Mouse (Mus musculus) heart, embryonic 10.5 days (tissue): ENCODE measurements around the gene Fnbp4. TPM values are rescaled to one million over a fixed set of nuclear protein-coding genes. Genes with fewer than 3 reads are reported as not detected.
"Not testable (repeated sequence)": the region's sequence is repeated elsewhere in the genome, so short reads cannot be mapped to it uniquely, and the experiment has no call there.

ENCODE experiments used
- DNase-seq: peaks from one replicate; pipeline ENCODE4 v3.0.0-alpha.2; 2017; ENCODE audit warnings: low spot score
- H3K27ac ChIP-seq: fragments of 300-500 bp; sonication (generic); 2 replicates; pipeline ENCODE4 v1.5.1; 2016; ENCODE audit warnings: mild to moderate bottlenecking
- H3K27me3 ChIP-seq: fragments of 300-500 bp; sonication (generic); 2 replicates; pipeline ENCODE4 v1.6.1; 2016; ENCODE audit warnings: mild to moderate bottlenecking; ENCODE audit not compliant: poor library complexity, insufficient read depth, severe bottlenecking
- H3K36me3 ChIP-seq: fragments of 300-500 bp; sonication (generic); 2 replicates; pipeline ENCODE4 v1.6.1; 2016; ENCODE audit warnings: mild to moderate bottlenecking, moderate library complexity
- H3K4me1 ChIP-seq: fragments of 300-500 bp; sonication (generic); 2 replicates; pipeline ENCODE4 v1.6.1; 2016; ENCODE audit warnings: mild to moderate bottlenecking
- H3K4me3 ChIP-seq: fragments of 300-500 bp; sonication (generic); 2 replicates; pipeline ENCODE4 v1.5.1; 2016; ENCODE audit warnings: mild to moderate bottlenecking, moderate library complexity
- H3K9me3 ChIP-seq: fragments of 300-500 bp; sonication (generic); 2 replicates; pipeline ENCODE4 v1.6.1; 2016; ENCODE audit warnings: mild to moderate bottlenecking, moderate library complexity
- WGBS: fragments of 180-500 bp; shearing (Covaris S2); methylation state at CpG from one replicate; pipeline ENCODE4 v1.1.7; 2016; 5-methylcytosine and 5-hydroxymethylcytosine counted together
- polyA plus RNA-seq: library from polyadenylated mRNA; unstranded; fragments of >200 nt; fragmentation: Nextera tagmentation; extraction: Ambion mirVana; gene quantifications from 2 replicates; pipeline ENCODE4 v1.2.1, GENCODE M21; 2016

The Fnbp4 gene
- polyA plus RNA-seq, 1 experiment from 2014 or later: 81.8 TPM

DNA sequence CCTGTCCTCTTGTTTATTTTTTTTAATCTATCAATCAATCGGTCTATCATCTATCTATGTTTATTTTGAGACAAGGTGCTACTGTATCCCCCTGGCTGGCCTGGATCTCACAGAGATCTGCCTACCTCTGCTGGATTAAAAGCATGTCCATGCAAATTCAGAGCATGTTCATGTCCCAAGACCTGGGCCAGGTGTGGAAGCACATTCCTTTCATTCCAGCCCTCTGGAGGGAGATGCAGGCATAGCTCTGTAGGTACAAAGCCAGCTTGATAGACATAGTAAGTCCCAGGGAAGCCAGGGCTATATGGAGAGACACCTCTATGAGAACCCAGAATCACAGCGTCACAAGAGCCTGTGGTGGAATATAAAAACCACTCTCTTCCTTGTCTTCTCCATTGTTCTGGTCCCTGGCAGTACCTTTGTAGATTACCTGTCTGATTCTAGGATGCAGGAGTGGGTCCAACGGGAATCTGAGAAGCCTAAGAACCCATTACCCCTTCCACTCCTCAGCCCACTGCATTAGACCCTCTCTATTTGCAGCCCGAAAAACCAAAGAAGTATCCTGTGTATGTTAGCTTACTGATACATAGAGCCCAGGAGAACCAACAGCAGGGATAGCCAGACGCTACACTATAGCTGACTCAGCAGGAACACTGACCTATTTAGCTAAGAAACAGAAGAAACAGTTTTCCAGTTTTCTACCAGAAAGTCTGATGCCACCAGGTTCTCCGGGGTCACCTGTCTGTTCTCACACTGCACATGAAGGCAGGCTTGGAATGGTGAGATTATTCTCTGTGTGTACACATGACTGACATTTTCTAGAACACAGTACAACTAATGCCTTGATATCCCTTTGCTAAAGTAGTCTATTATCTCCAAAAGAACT lies 63.3 kb downstream of the Fnbp4 start:
- 82% methylated on average over 6 of the region's 6 CpGs for WGBS
- Histone ChIP-seq H3K36me3 (no peaks in the 10 kb centered on the region), H3K4me1 (no peaks in the 10 kb centered on the region), H3K4me3 (no peak overlapping the region), H3K27me3 (no peaks in the 10 kb centered on the region), H3K27ac (no peak overlapping the region), H3K9me3 (no peaks in the 10 kb centered on the region)
- peak; percentile 69 for DNase-seq

GRCm38 (mm10) chr2:90810751-90811150 lies 65.6 kb downstream of the Fnbp4 start:
- DNase-seq: peak; percentile 57
- 78% methylated on average over 8 of the region's 8 CpGs for WGBS
- no peaks in the 10 kb centered on the region for H3K36me3 ChIP-seq
- H3K4me1 ChIP-seq: no peaks in the 10 kb centered on the region
- H3K27me3 ChIP-seq: no peaks in the 10 kb centered on the region
- no peak overlapping the region for H3K4me3 ChIP-seq
- no peaks in the 10 kb centered on the region for H3K9me3 ChIP-seq
- H3K27ac ChIP-seq: no peak overlapping the region

DNA sequence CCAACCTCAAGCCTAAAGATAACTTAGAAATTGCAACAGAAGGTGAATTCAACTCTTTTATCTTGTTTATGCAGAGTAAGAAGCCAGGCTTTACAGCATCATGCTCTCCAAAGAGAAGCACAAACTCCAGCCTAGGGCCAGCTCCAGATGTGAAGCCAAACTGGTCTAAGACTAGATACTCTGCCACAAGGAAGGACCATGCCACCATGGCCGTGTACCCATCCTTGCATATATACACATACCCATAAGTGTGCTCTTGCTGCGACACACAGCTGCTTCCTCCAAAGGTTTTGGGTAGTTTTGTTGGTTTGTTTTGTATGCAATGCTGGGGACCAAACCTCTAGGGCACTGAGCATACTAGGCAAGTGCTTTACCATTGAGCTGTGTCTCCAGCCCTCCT lies 70.1 kb downstream of the Fnbp4 start:
- 73% methylated on average over 2 of the region's 2 CpGs for WGBS
- Histone ChIP-seq H3K9me3 (no peaks in the 10 kb centered on the region), H3K27ac (no peak overlapping the region), H3K4me3 (no peak overlapping the region), H3K4me1 (no peaks in the 10 kb centered on the region), H3K27me3 (no peaks in the 10 kb centered on the region), H3K36me3 (no peaks in the 10 kb centered on the region)
- DNase-seq: peak; percentile 72

- H3K4me3 ChIP-seq: no peak overlapping the region
- H3K27ac ChIP-seq: no peak overlapping the region
- no peaks in the 10 kb centered on the region for H3K9me3 ChIP-seq
- no peaks in the 10 kb centered on the region for H3K4me1 ChIP-seq
- H3K36me3 ChIP-seq: no peaks in the 10 kb centered on the region
- WGBS: 74% methylated on average over 4 of the region's 4 CpGs
- no peak for DNase-seq
- no peaks in the 10 kb centered on the region for H3K27me3 ChIP-seq
Measured at GRCm38 (mm10) chr2:90816144-90816543, 71.0 kb downstream of the Fnbp4 start.

GRCm38 (mm10) chr2:90818710-90819109 lies 73.5 kb downstream of the Fnbp4 start:
- WGBS: 65% methylated on average over 3 of the region's 3 CpGs
- Histone ChIP-seq H3K27me3 (no peaks in the 10 kb centered on the region), H3K4me3 (no peak overlapping the region)

DNA sequence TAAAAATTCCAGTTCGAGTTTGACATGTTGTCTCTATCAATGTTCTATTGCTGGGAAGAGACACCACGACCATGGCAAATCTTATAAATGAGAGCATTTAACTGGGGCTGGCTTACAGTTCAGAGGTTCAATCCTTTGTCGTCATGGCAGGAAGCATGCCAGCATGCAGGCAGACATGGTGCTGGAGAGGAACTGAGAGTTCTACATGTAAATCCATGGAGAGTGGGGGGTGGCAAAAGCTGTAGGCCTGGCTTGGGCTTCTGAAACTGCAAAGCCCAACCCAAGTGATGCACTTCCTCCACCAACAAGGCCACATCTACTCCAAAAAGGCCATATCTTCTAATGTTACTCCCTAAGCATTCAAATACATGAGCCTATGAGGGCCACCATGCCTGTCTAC lies 75.7 kb downstream of the Fnbp4 start:
- 74% methylated on average over 3 of the region's 3 CpGs for WGBS

More at GRCm38 (mm10) chr2:90818710-90819109, 73.5 kb downstream of the Fnbp4 start:
- H3K36me3 ChIP-seq: no peaks in the 10 kb centered on the region
- H3K9me3 ChIP-seq: no peaks in the 10 kb centered on the region
- no peak overlapping the region for H3K27ac ChIP-seq
- no peaks in the 10 kb centered on the region for H3K4me1 ChIP-seq
- no peak for DNase-seq

DNA sequence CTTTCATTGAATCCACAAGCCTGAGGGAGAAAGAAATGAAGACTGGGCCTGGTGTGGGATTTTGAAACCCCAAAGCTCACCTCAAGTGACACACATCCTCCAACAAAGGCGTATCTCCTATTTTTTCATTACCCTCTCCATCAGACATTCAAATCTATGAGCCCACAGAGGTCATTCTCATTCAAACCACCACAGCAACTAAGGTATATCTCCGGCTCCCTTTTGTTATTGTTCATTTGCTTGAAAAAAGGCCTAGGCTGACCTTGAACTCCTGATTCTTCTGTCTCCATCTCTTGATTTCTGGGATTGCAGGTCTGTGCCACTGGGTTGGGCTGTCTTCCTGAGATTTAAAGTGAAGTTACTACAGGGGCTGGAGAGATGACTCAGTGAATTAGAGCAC lies 77.8 kb downstream of the Fnbp4 start:
- no peak overlapping the region for H3K27ac ChIP-seq
- no peaks in the 10 kb centered on the region for H3K4me1 ChIP-seq
- WGBS: 81% methylated on average over 2 of the region's 2 CpGs
- H3K4me3 ChIP-seq: no peak overlapping the region
- no peaks in the 10 kb centered on the region for H3K27me3 ChIP-seq
- no peaks in the 10 kb centered on the region for H3K9me3 ChIP-seq
- no peak for DNase-seq
- no peaks in the 10 kb centered on the region for H3K36me3 ChIP-seq

More for the DNA sequence above, 75.7 kb downstream of the Fnbp4 start:
- no peak overlapping the region for H3K27ac ChIP-seq
- H3K4me1 ChIP-seq: no peaks in the 10 kb centered on the region
- DNase-seq: no peak
- no peaks in the 10 kb centered on the region for H3K36me3 ChIP-seq
- no peaks in the 10 kb centered on the region for H3K9me3 ChIP-seq
- H3K27me3 ChIP-seq: no peaks in the 10 kb centered on the region
- no peak overlapping the region for H3K4me3 ChIP-seq

DNA sequence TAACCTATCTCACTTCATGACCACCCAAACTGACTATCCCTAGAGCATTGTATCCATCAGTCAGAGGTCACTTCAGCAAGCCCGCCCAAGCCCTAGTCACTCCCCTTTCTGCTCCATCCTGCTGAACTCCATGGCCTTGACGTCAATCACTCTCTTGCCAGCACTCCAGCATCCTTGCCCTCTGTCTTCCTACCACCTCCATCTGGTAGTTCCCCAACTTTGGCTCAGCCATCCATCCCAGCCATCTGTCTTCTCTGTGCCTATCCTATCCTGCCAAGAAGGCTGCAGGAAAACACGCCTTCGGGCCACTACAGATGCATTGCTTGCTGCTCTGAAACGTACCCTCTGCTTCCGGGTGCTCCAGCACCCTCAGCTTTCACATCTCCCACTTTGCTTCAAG lies 78.6 kb downstream of the Fnbp4 start:
- WGBS: 79% methylated on average over 6 of the region's 6 CpGs
- H3K4me1 ChIP-seq: no peaks in the 10 kb centered on the region
- no peak overlapping the region for H3K27ac ChIP-seq
- DNase-seq: no peak
- no peaks in the 10 kb centered on the region for H3K9me3 ChIP-seq
- H3K4me3 ChIP-seq: no peak overlapping the region
- H3K36me3 ChIP-seq: no peaks in the 10 kb centered on the region
- no peaks in the 10 kb centered on the region for H3K27me3 ChIP-seq

GRCm38 (mm10) chr2:90824528-90824927 lies 79.4 kb downstream of the Fnbp4 start:
- H3K27me3 ChIP-seq, H3K4me1 ChIP-seq, H3K36me3 ChIP-seq, DNase-seq, H3K27ac ChIP-seq, H3K9me3 ChIP-seq, H3K4me3 ChIP-seq: not testable (repeated sequence)
- 67% methylated on average over 10 of the region's 10 CpGs for WGBS

- DNase-seq: no peak
- no peak overlapping the region for H3K4me3 ChIP-seq
- no peak overlapping the region for H3K27ac ChIP-seq
- no peaks in the 10 kb centered on the region for H3K4me1 ChIP-seq
- no peaks in the 10 kb centered on the region for H3K36me3 ChIP-seq
- no peaks in the 10 kb centered on the region for H3K9me3 ChIP-seq
- 79% methylated on average over 11 of the region's 11 CpGs for WGBS
- H3K27me3 ChIP-seq: no peaks in the 10 kb centered on the region
Measured at GRCm38 (mm10) chr2:90825515-90826172, 80.5 kb downstream of the Fnbp4 start.

- WGBS: 61% methylated on average over 7 of the region's 7 CpGs
- no peaks in the 10 kb centered on the region for H3K9me3 ChIP-seq
- no peaks in the 10 kb centered on the region for H3K4me1 ChIP-seq
- H3K27ac ChIP-seq: no peak overlapping the region
- no peak for DNase-seq
- no peaks in the 10 kb centered on the region for H3K27me3 ChIP-seq
- no peak overlapping the region for H3K4me3 ChIP-seq
- no peaks in the 10 kb centered on the region for H3K36me3 ChIP-seq
Measured at GRCm38 (mm10) chr2:90828739-90829138, 83.6 kb downstream of the Fnbp4 start.
